ENCODE assay signal across 20 mouse cellular contexts in the genomic region with DNA sequence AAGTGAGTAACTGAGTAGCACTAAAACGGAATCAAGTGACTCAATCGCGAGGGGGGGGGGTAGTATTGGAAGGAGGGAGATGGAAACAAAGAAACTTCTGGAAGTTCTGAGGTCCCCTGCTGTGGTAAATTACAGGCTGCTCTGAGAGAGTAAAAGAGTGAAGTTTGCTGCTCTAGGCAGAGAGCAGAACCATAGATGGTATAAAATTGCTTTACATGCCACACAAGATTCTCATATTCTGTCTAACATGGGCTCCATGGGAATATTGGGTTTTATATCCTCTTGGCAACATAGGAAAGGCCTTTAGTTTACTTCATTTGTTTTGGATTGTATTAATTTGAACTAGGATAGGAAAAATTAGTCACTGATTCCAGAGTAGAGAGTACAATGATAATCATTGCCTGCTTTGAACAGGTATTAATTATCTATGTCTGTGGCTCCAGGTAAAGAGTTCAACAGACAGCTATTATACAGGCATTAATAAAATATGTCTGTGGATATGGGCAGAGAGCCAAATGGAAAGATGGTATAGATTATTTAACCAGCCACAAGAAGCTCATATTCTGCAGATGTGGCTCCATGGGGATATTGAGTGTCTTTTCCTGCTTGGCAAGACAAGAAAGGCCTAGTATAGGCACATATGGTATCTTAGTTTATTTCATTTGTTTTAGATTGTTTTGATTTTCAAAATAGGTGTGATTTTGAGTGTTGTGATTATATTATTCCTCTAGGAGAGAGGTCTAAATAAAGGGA.
"Had no signal": no experiment of that assay in that cellular context is flagged by ENCODE, and none has a peak within 500 bp of the region (broad histone marks: within the 10 kb centered on the region; RNA-seq: fewer than 3 reads in every experiment).

No protein-coding gene starts in this region.

- H3K27ac ChIP-seq: midbrain, embryonic 10.5 days; midbrain, embryonic 12.5 days; neural tube, embryonic 13.5 days; neural tube, embryonic 15.5 days; stomach, embryonic 15.5 days; stomach, postnatal 0 days had no signal

- H3K36me3 ChIP-seq: midbrain, embryonic 10.5 days; midbrain, embryonic 12.5 days; neural tube, embryonic 13.5 days; neural tube, embryonic 15.5 days; stomach, embryonic 15.5 days had no signal

- DNase-seq: lung, adult 18-20 months; lung, embryonic 14.5 days; lung, postnatal 10 days; lung, postnatal 4 days; midbrain, embryonic 14.5 days; retina, postnatal 1 day; right cerebral cortex, postnatal 14 days; right cerebral cortex, postnatal 4 days; spleen, adult 18-20 months; thymus, adult 2 months; thymus, postnatal 25 days; thymus, postnatal 4 days had no signal

- H3K4me3 ChIP-seq: midbrain, embryonic 10.5 days; midbrain, embryonic 12.5 days; myocyte; neural tube, embryonic 13.5 days; neural tube, embryonic 15.5 days; stomach, embryonic 15.5 days had no signal

- H3K4me2 ChIP-seq: lung, embryonic 14.5 days; midbrain, embryonic 12.5 days; neural tube, embryonic 13.5 days; neural tube, embryonic 15.5 days; stomach, embryonic 15.5 days had no signal

- ATAC-seq: midbrain, embryonic 16.5 days had no signal

- H3K27me3 ChIP-seq: midbrain, embryonic 12.5 days; neural tube, embryonic 13.5 days; neural tube, embryonic 15.5 days; stomach, embryonic 15.5 days had no signal

- H3K9me3 ChIP-seq: midbrain, embryonic 10.5 days; midbrain, embryonic 12.5 days; neural tube, embryonic 13.5 days; neural tube, embryonic 15.5 days; stomach, embryonic 15.5 days had no signal

- H3K4me1 ChIP-seq: midbrain, embryonic 10.5 days; midbrain, embryonic 12.5 days; neural tube, embryonic 13.5 days; neural tube, embryonic 15.5 days; stomach, embryonic 15.5 days had no signal

- H3K9ac ChIP-seq: lung, embryonic 14.5 days; midbrain, embryonic 12.5 days; neural tube, embryonic 13.5 days; neural tube, embryonic 15.5 days; stomach, embryonic 15.5 days had no signal
